Mouse (Mus musculus) forebrain, embryonic 14.5 days (tissue): ENCODE results near the gene Hlf. TPM values are rescaled to one million over a fixed set of nuclear protein-coding genes. Genes with fewer than 3 reads are reported as not detected.

Experiments
- ATAC-seq: fragments of 200-750 bp; cut with Nextera tagmentation; 2 replicates; pipeline ENCODE4 v1.8.0; 2017; ENCODE audit warnings: mild to moderate bottlenecking, moderate library complexity
- DNase-seq: peaks from one replicate; pipeline ENCODE4 v3.0.0-alpha.2; 2015; ENCODE audit warnings: low spot score
- H3K27ac ChIP-seq: fragments of 300-500 bp; sonication (generic); 2 replicates; pipeline ENCODE4 v1.5.1; 2014; ENCODE audit warnings: low read depth, mild to moderate bottlenecking, control low read depth, low read length, moderate library complexity
- H3K27me3 ChIP-seq: fragments of 300-500 bp; sonication (generic); replicated peaks from 2 replicates; pipeline ENCODE4 v1.6.1; 2014; ENCODE audit warnings: low read length, control low read depth, mixed read lengths; ENCODE audit not compliant: control insufficient read depth, insufficient read depth
- H3K36me3 ChIP-seq: fragments of 300-500 bp; sonication (generic); 2 replicates; pipeline ENCODE4 v1.6.1; 2014; ENCODE audit warnings: low read length, control low read depth; ENCODE audit not compliant: control insufficient read depth, insufficient read depth
- H3K4me1 ChIP-seq: fragments of 300-500 bp; sonication (generic); 2 replicates; pipeline ENCODE4 v1.6.1; 2014; ENCODE audit warnings: antibody characterized with exemption, low read length, control low read depth; ENCODE audit not compliant: control insufficient read depth, insufficient read depth
- H3K4me2 ChIP-seq: fragments of 300-500 bp; sonication (generic); 2 replicates; pipeline ENCODE4 v1.6.1; 2014; ENCODE audit warnings: mild to moderate bottlenecking, control low read depth, low read length
- H3K4me3 ChIP-seq: fragments of 300-500 bp; sonication (generic); 2 replicates; pipeline ENCODE4 v1.5.1; 2014; ENCODE audit warnings: low read depth, low read length, control low read depth
- H3K9ac ChIP-seq: fragments of 300-500 bp; sonication (generic); 2 replicates; pipeline ENCODE4 v1.6.1; 2014; ENCODE audit warnings: mild to moderate bottlenecking, low read length, control low read depth, moderate library complexity
- H3K9me3 ChIP-seq: fragments of 300-500 bp; sonication (generic); replicated peaks from 2 replicates; pipeline ENCODE4 v1.6.1; 2016; ENCODE audit warnings: low read length, control low read depth, mixed read lengths; ENCODE audit not compliant: control insufficient read depth
- WGBS: fragments of 180-500 bp; shearing (Covaris S2); extraction: QIAGEN DNeasy Blood & Tissue Kit; methylation state at CpG from one replicate; pipeline ENCODE4 v1.1.7; 2014; 5-methylcytosine and 5-hydroxymethylcytosine counted together
- polyA plus RNA-seq: library from polyadenylated mRNA; unstranded; fragments of >200 nt; fragmentation: Nextera tagmentation; extraction: Ambion mirVana; gene quantifications from 2 replicates; pipeline ENCODE4 v1.2.1, GENCODE M21; 2014

The Hlf gene
- 3.5 and 4.9 TPM in 2 replicates for polyA plus RNA-seq

- Histone ChIP-seq H3K4me3 (peak within 1 kb of the TSS; percentile 39), H3K9me3 (no peaks in the 10 kb centered on the region), H3K9ac (peak within 1 kb of the TSS; percentile 60), H3K36me3 (no peaks in the 10 kb centered on the region), H3K4me1 (peaks cover 11% of the 10 kb centered on the region; the same call in 1 of the 2 replicates), H3K4me2 (peak within 1 kb of the TSS; percentile 81), H3K27ac (no peak within 1 kb of the TSS; the same call in 1 of the 2 replicates), H3K27me3 (peaks cover 38% of the 10 kb centered on the region)
- WGBS: under 1% methylated on average over 40 of the region's 40 CpGs
- ATAC-seq: peak; percentile 98
- DNase-seq: peak; percentile 97
These were observed at the start of gene Hlf for GRCm38 (mm10) chr11:90390817-90391173. TSS of gene Hlf (minus strand) at chr11:90390895.

GRCm38 (mm10) chr11:90438768-90439167 lies 48.1 kb upstream of the Hlf start:
- Histone ChIP-seq H3K36me3 (no peaks in the 10 kb centered on the region), H3K4me3 (no peak overlapping the region), H3K4me2 (no peak overlapping the region), H3K27me3 (peaks cover 27% of the 10 kb centered on the region), H3K27ac (no peak overlapping the region), H3K9ac (no peak overlapping the region), H3K4me1 (no peaks in the 10 kb centered on the region), H3K9me3 (no peaks in the 10 kb centered on the region)
- WGBS: 48% methylated on average over 5 of the region's 5 CpGs
- no peak for DNase-seq
- ATAC-seq: no peak

GRCm38 (mm10) chr11:90425207-90425525 lies 34.5 kb upstream of the Hlf start:
- 77% methylated on average over 4 of the region's 4 CpGs for WGBS
- Histone ChIP-seq H3K9me3 (no peaks in the 10 kb centered on the region), H3K36me3 (no peaks in the 10 kb centered on the region), H3K4me1 (no peaks in the 10 kb centered on the region), H3K27ac (no peak overlapping the region), H3K27me3 (no peaks in the 10 kb centered on the region), H3K4me3 (no peak overlapping the region), H3K4me2 (no peak overlapping the region), H3K9ac (no peak overlapping the region)
- no peak for DNase-seq
- no peak for ATAC-seq

GRCm38 (mm10) chr11:90424334-90425206 lies 33.9 kb upstream of the Hlf start:
- Histone ChIP-seq H3K4me2 (no peak overlapping the region), H3K27me3 (0 out of 2 replicates have a peak, but pooled peaks cover 2% of the 10 kb centered on the region), H3K27ac (no peak overlapping the region), H3K4me3 (no peak overlapping the region), H3K9me3 (no peaks in the 10 kb centered on the region), H3K36me3 (no peaks in the 10 kb centered on the region), H3K9ac (no peak overlapping the region), H3K4me1 (no peaks in the 10 kb centered on the region)
- WGBS: 79% methylated on average over 11 of the region's 11 CpGs
- DNase-seq: no peak
- ATAC-seq: no peak

- no peak for ATAC-seq
- Histone ChIP-seq H3K27ac (no peak overlapping the region), H3K9me3 (no peaks in the 10 kb centered on the region), H3K27me3 (peaks cover 7% of the 10 kb centered on the region; the same call in 1 of the 2 replicates), H3K4me3 (no peak overlapping the region), H3K4me1 (no peaks in the 10 kb centered on the region), H3K4me2 (no peak overlapping the region), H3K36me3 (no peaks in the 10 kb centered on the region), H3K9ac (no peak overlapping the region)
- WGBS: 67% methylated on average over 3 of the region's 3 CpGs
- no peak for DNase-seq
These were observed 33.2 kb upstream of the Hlf start for GRCm38 (mm10) chr11:90423896-90424295.

GRCm38 (mm10) chr11:90419706-90420105 lies 29.0 kb upstream of the Hlf start:
- WGBS: 93% methylated on average over 11 of the region's 11 CpGs
- peaks cover 2% of the 10 kb centered on the region; the same call in 1 of the 2 replicates for H3K4me1 ChIP-seq
- ATAC-seq: no peak
- H3K4me2 ChIP-seq: no peak overlapping the region
- peaks cover 9% of the 10 kb centered on the region; the same call in 1 of the 2 replicates for H3K27me3 ChIP-seq
- DNase-seq: no peak
- no peak overlapping the region for H3K9ac ChIP-seq
- H3K9me3 ChIP-seq: no peaks in the 10 kb centered on the region
- H3K36me3 ChIP-seq: no peaks in the 10 kb centered on the region
- no peak overlapping the region for H3K27ac ChIP-seq
- no peak overlapping the region for H3K4me3 ChIP-seq

- ATAC-seq (peak; percentile 100), DNase-seq (peak; percentile 98)
- peak overlapping the region; percentile 17 for H3K4me3 ChIP-seq
- no peaks in the 10 kb centered on the region for H3K9me3 ChIP-seq
- peak overlapping the region; percentile 58 for H3K4me2 ChIP-seq
- under 1% methylated on average over 42 of the region's 42 CpGs for WGBS
- H3K27ac ChIP-seq: no peak overlapping the region
- H3K9ac ChIP-seq: peak overlapping the region; percentile 18; the same call in 1 of the 2 replicates
- H3K36me3 ChIP-seq: no peaks in the 10 kb centered on the region
- H3K27me3 ChIP-seq: peaks cover 9% of the 10 kb centered on the region; the same call in 1 of the 2 replicates
- peaks cover 2% of the 10 kb centered on the region; the same call in 1 of the 2 replicates for H3K4me1 ChIP-seq
These were observed 27.2 kb upstream of the Hlf start for GRCm38 (mm10) chr11:90417921-90418320.

GRCm38 (mm10) chr11:90417011-90417410 lies 26.3 kb upstream of the Hlf start:
- no peak overlapping the region for H3K9ac ChIP-seq
- H3K27ac ChIP-seq: no peak overlapping the region
- H3K36me3 ChIP-seq: no peaks in the 10 kb centered on the region
- DNase-seq (no peak), ATAC-seq (no peak)
- H3K4me3 ChIP-seq: no peak overlapping the region
- H3K4me2 ChIP-seq: no peak overlapping the region
- peaks cover 2% of the 10 kb centered on the region; the same call in 1 of the 2 replicates for H3K4me1 ChIP-seq
- peaks cover 9% of the 10 kb centered on the region; the same call in 1 of the 2 replicates for H3K27me3 ChIP-seq
- no peaks in the 10 kb centered on the region for H3K9me3 ChIP-seq
- WGBS: 75% methylated on average over 5 of the region's 5 CpGs

DNA sequence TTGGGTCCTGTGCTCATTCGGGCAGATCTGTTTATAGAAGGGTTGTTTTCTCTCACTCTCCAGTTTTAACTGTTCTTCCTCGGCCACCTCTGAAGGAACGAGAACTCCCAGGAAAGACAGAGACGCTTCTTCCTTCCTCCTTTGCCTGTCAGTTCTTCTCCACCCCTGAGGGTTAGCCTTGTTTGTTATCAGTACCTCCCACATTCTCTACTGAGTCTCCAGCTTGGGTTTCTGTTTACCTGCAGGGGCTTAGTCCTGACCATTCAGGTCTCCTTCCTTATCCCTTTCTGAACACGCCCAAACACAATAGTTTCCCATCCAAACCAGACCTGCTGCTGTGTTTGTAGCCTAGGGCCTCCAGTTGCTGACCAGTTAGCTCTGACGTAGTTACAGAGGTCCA lies 8.2 kb upstream of the Hlf start:
- no peak overlapping the region for H3K9ac ChIP-seq
- no peaks in the 10 kb centered on the region for H3K9me3 ChIP-seq
- no peak overlapping the region for H3K4me3 ChIP-seq
- no peak for DNase-seq
- H3K4me1 ChIP-seq: no peaks in the 10 kb centered on the region
- no peak overlapping the region for H3K4me2 ChIP-seq
- H3K27me3 ChIP-seq: no peaks in the 10 kb centered on the region
- no peaks in the 10 kb centered on the region for H3K36me3 ChIP-seq
- H3K27ac ChIP-seq: no peak overlapping the region
- 44% methylated on average over 6 of the region's 6 CpGs for WGBS
- no peak for ATAC-seq
